Mouse (Mus musculus): ENCODE data around the gene Dars.

GRCm38 (mm10) chr1:128358916-128359553 is 58.1 kb downstream of the Dars start:
- TF ChIP-seq CTCF (IDR thresholded peaks at IDR 0.05; ENCODE audit: low read depth, low read length) (no peak), POLR2A (IDR thresholded peaks at IDR 0.05; ENCODE audit: borderline replicate concordance, low read depth, low read length) (no peak)
